Mouse (Mus musculus) fibroblast of lung, adult 2 months (primary cell): Measurements from ENCODE around the gene Paxx.

ENCODE experiments used
- DNase-seq: peaks from one replicate; pipeline ENCODE4 v3.0.0-alpha.2; 2011; ENCODE audit warnings: low read depth

The Paxx gene

GRCm38 (mm10) chr2:25482969-25483368 lies 22.1 kb upstream of the Paxx start:
- no peak for DNase-seq

GRCm38 (mm10) chr2:25480541-25480940 lies 19.6 kb upstream of the Paxx start:
- no peak for DNase-seq

GRCm38 (mm10) chr2:25479551-25480311 lies 18.8 kb upstream of the Paxx start:
- no peak for DNase-seq

- no peak for DNase-seq
Measured at GRCm38 (mm10) chr2:25477967-25478675, 17.2 kb upstream of the Paxx start.

GRCm38 (mm10) chr2:25477541-25477940 lies 16.6 kb upstream of the Paxx start:
- DNase-seq, result no peak

- DNase-seq, result no peak
Measured at GRCm38 (mm10) chr2:25472550-25472949, 11.7 kb upstream of the Paxx start.

GRCm38 (mm10) chr2:25469969-25470368 lies 9.1 kb upstream of the Paxx start, which contains the start of gene Ptgds:
Gene Ptgds, minus strand, starts transcription at chr2:25470046.
- no peak for DNase-seq

GRCm38 (mm10) chr2:25468962-25469915 lies 8.3 kb upstream of the Paxx start:
- DNase-seq, result no peak

- no peak for DNase-seq
Measured at GRCm38 (mm10) chr2:25467606-25468303, 6.9 kb upstream of the Paxx start.

GRCm38 (mm10) chr2:25465816-25466635 lies 5.1 kb upstream of the Paxx start:
- no peak for DNase-seq

- no peak for DNase-seq
Measured at GRCm38 (mm10) chr2:25465256-25465655, 4.4 kb upstream of the Paxx start.

- no peak for DNase-seq
Measured at GRCm38 (mm10) chr2:25463630-25464029, 2.7 kb upstream of the Paxx start.

- DNase-seq, result no peak
Measured at GRCm38 (mm10) chr2:25461407-25461806, 513 bp upstream of the Paxx start.

GRCm38 (mm10) chr2:25460135-25460534 lies 759 bp downstream of the Paxx start:
- no peak for DNase-seq

GRCm38 (mm10) chr2:25458911-25459310 lies 2.0 kb downstream of the Paxx start:
- DNase-seq, result no peak

- DNase-seq, result no peak
Measured at GRCm38 (mm10) chr2:25457022-25457896, 3.6 kb downstream of the Paxx start.

GRCm38 (mm10) chr2:25456205-25456953 lies 4.5 kb downstream of the Paxx start, which contains the start of gene Clic3:
Gene Clic3, plus strand, starts transcription at chr2:25456838.
- DNase-seq, result no peak

GRCm38 (mm10) chr2:25452951-25453350 lies 7.9 kb downstream of the Paxx start:
- DNase-seq, result no peak
